Mouse (Mus musculus): Measurements from ENCODE around the gene Chrnb2. TPM values are rescaled to one million over a fixed set of nuclear protein-coding genes. Genes with fewer than 3 reads are reported as not detected.

Chrnb2 gene
- total and polyA plus RNA-seq, 2 experiments from 2014 or later: 0.11 to 0.20 TPM

DNA sequence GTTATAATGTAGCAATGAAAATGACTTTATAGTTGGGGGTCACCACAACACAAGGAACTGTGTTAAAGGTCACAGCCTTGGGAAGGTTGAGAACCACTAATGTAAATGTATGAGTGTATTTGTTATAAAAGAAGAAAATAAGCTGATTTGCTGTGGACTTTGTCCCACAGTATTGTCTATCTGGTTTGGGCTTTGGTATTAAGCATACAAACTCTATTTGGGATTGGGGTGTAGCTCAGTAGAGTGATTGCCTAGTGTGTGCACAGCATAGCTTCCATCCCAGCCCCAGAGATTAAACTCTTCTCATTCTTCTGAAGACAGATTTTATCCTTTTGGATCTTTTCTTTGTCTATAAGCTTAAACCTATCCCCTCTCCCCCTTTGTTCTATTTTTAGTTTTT is 42.4 kb downstream of the Chrnb2 start:
- H3K27ac ChIP-seq (ENCODE audit: low read depth): no peak overlapping the region
- no peak overlapping the region for H3K4me3 ChIP-seq (ENCODE audit: low read depth, low read length)
- no peaks in the 10 kb centered on the region for H3K4me1 ChIP-seq (ENCODE audit: control insufficient read depth, insufficient read depth)
- TF ChIP-seq EP300 (IDR thresholded peaks at IDR 0.05; ENCODE audit: low read depth) (no peak), CTCF (IDR thresholded peaks at IDR 0.05; ENCODE audit: low read depth) (no peak)
- H3K4me2 ChIP-seq (ENCODE audit: low read depth, low read length): no peak overlapping the region
- no peaks in the 10 kb centered on the region for H3K27me3 ChIP-seq (ENCODE audit: control insufficient read depth, insufficient read depth, low read length)
- H3K9ac ChIP-seq (replicated peaks; ENCODE audit: low read depth, low read length): no peak overlapping the region
- no peaks in the 10 kb centered on the region for H3K9me3 ChIP-seq (replicated peaks; ENCODE audit: control insufficient read depth, low read length)
- ATAC-seq (ENCODE audit: insufficient read depth, low read depth) (no peak), DNase-seq (ENCODE audit: low spot score) (no peak)
- H3K36me3 ChIP-seq (replicated peaks; ENCODE audit: control insufficient read depth, insufficient read depth, low read length): no peaks in the 10 kb centered on the region

- H3K27me3 ChIP-seq (ENCODE audit: control insufficient read depth, insufficient read depth, low read length): no peaks in the 10 kb centered on the region
- peak overlapping the region; percentile 87 for H3K9ac ChIP-seq (replicated peaks; ENCODE audit: low read depth, low read length)
- ATAC-seq (ENCODE audit: insufficient read depth, low read depth): 0 out of 2 replicates have a peak, but pooled peaks have one; percentile 12
Measured at GRCm38 (mm10) chr3:89715967-89716256, 48.5 kb downstream of the Chrnb2 start.

GRCm38 (mm10) chr3:89715207-89715966 is 49.0 kb downstream of the Chrnb2 start:
- Histone ChIP-seq H3K9ac (replicated peaks; ENCODE audit: low read depth, low read length) (peak overlapping the region; percentile 87), H3K9me3 (replicated peaks; ENCODE audit: control insufficient read depth, low read length) (no peaks in the 10 kb centered on the region), H3K36me3 (replicated peaks; ENCODE audit: control insufficient read depth, insufficient read depth, low read length) (no peaks in the 10 kb centered on the region), H3K4me2 (ENCODE audit: low read depth, low read length) (peak overlapping the region; percentile 95), H3K27ac (ENCODE audit: low read depth) (peak overlapping the region; percentile 76), H3K4me3 (ENCODE audit: low read depth, low read length) (peak overlapping the region; percentile 95), H3K27me3 (ENCODE audit: control insufficient read depth, insufficient read depth, low read length) (no peaks in the 10 kb centered on the region), H3K4me1 (ENCODE audit: control insufficient read depth, insufficient read depth) (peaks cover 9% of the 10 kb centered on the region)
- TF ChIP-seq EP300 (IDR thresholded peaks at IDR 0.05; ENCODE audit: low read depth): no peak
- no peak for TF ChIP-seq CTCF (IDR thresholded peaks at IDR 0.05; ENCODE audit: low read depth)
- WGBS: 2% methylated on average over 57 of the region's 59 CpGs
- peak; percentile 67 for ATAC-seq (ENCODE audit: insufficient read depth, low read depth)
- peak; percentile 30 for DNase-seq (ENCODE audit: low spot score)

More at GRCm38 (mm10) chr3:89715967-89716256, 48.5 kb downstream of the Chrnb2 start:
- Histone ChIP-seq H3K4me1 (ENCODE audit: control insufficient read depth, insufficient read depth) (peaks cover 9% of the 10 kb centered on the region), H3K4me3 (ENCODE audit: low read depth, low read length) (peak overlapping the region; percentile 95), H3K4me2 (ENCODE audit: low read depth, low read length) (peak overlapping the region; percentile 95), H3K9me3 (replicated peaks; ENCODE audit: control insufficient read depth, low read length) (no peaks in the 10 kb centered on the region), H3K36me3 (replicated peaks; ENCODE audit: control insufficient read depth, insufficient read depth, low read length) (no peaks in the 10 kb centered on the region), H3K27ac (ENCODE audit: low read depth) (peak overlapping the region; percentile 76; the same call in 1 of the 2 replicates)
- no peak for DNase-seq (ENCODE audit: low spot score)
- 27% methylated on average over 6 of the region's 6 CpGs for WGBS
- TF ChIP-seq CTCF (IDR thresholded peaks at IDR 0.05; ENCODE audit: low read depth) (no peak), EP300 (IDR thresholded peaks at IDR 0.05; ENCODE audit: low read depth) (no peak)

GRCm38 (mm10) chr3:89714359-89715206 is 49.8 kb downstream of the Chrnb2 start, which contains the start of gene Adar:
Gene Adar, plus strand, starts transcription at chr3:89715022.
- Histone ChIP-seq H3K27ac (ENCODE audit: low read depth) (peak within 1 kb of the TSS; percentile 76), H3K4me2 (ENCODE audit: low read depth, low read length) (peak within 1 kb of the TSS; percentile 95), H3K4me1 (ENCODE audit: control insufficient read depth, insufficient read depth) (peaks cover 9% of the 10 kb centered on the region), H3K9ac (replicated peaks; ENCODE audit: low read depth, low read length) (peak within 1 kb of the TSS; percentile 87), H3K4me3 (ENCODE audit: low read depth, low read length) (peak within 1 kb of the TSS; percentile 95), H3K9me3 (replicated peaks; ENCODE audit: control insufficient read depth, low read length) (no peaks in the 10 kb centered on the region), H3K36me3 (replicated peaks; ENCODE audit: control insufficient read depth, insufficient read depth, low read length) (no peaks in the 10 kb centered on the region), H3K27me3 (ENCODE audit: control insufficient read depth, insufficient read depth, low read length) (no peaks in the 10 kb centered on the region)
- DNase-seq (ENCODE audit: low spot score) (peak; percentile 76), ATAC-seq (ENCODE audit: insufficient read depth, low read depth) (peak; percentile 77)
- 6% methylated on average over 27 of the region's 28 CpGs for WGBS
- TF ChIP-seq CTCF (IDR thresholded peaks at IDR 0.05; ENCODE audit: low read depth) (peak; percentile 68), EP300 (IDR thresholded peaks at IDR 0.05; ENCODE audit: low read depth) (no peak)

DNA sequence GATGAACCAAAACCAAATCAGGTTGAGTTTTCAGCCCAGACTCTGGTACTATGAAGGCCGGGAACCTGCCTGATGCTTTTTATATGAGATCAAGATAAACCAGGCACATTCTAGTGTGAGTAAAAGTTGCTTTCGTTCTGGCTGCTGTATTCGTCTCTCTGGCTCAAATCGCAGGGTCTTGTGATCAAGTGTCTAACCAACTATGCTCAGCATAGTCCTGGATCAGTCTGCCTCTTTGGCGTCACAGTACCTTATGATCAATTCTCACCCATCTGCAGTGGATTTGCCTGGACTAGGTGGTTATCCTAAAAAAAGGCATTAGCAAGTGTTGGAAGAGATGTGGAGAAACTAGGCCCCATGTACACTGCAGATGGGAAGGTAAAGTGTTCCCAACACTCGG is 60.4 kb downstream of the Chrnb2 start:
- H3K9me3 ChIP-seq (replicated peaks; ENCODE audit: control insufficient read depth, low read length): no peaks in the 10 kb centered on the region
- 68% methylated on average over 6 of the region's 6 CpGs for WGBS
- no peaks in the 10 kb centered on the region for H3K27me3 ChIP-seq (ENCODE audit: control insufficient read depth, insufficient read depth, low read length)
- ATAC-seq (ENCODE audit: insufficient read depth, low read depth): no peak
- H3K4me3 ChIP-seq (ENCODE audit: low read depth, low read length): no peak overlapping the region
- no peak overlapping the region for H3K27ac ChIP-seq (ENCODE audit: low read depth)
- no peak overlapping the region for H3K4me2 ChIP-seq (ENCODE audit: low read depth, low read length)
- TF ChIP-seq EP300 (IDR thresholded peaks at IDR 0.05; ENCODE audit: low read depth) (no peak), CTCF (IDR thresholded peaks at IDR 0.05; ENCODE audit: low read depth) (no peak)
- no peak overlapping the region for H3K9ac ChIP-seq (replicated peaks; ENCODE audit: low read depth, low read length)
- H3K36me3 ChIP-seq (replicated peaks; ENCODE audit: control insufficient read depth, insufficient read depth, low read length): no peaks in the 10 kb centered on the region
- DNase-seq (ENCODE audit: low spot score): no peak
- H3K4me1 ChIP-seq (ENCODE audit: control insufficient read depth, insufficient read depth): no peaks in the 10 kb centered on the region
